Mouse (Mus musculus) forebrain, embryonic 13.5 days (tissue): ENCODE results near the gene Hdac10. TPM values are rescaled to one million over a fixed set of nuclear protein-coding genes. Genes with fewer than 3 reads are reported as not detected.

Experiments
- ATAC-seq: fragments of 200-750 bp; cut with Nextera tagmentation; 2 replicates; pipeline ENCODE4 v1.8.0; 2017
- H3K27ac ChIP-seq: fragments of 300-500 bp; sonication (generic); 2 replicates; pipeline ENCODE4 v1.5.1; 2015; ENCODE audit warnings: inconsistent platforms, mild to moderate bottlenecking, moderate library complexity
- H3K27me3 ChIP-seq: fragments of 300-500 bp; sonication (generic); 2 replicates; pipeline ENCODE4 v1.6.1; 2015; ENCODE audit warnings: mild to moderate bottlenecking, inconsistent platforms
- H3K36me3 ChIP-seq: fragments of 300-500 bp; sonication (generic); 2 replicates; pipeline ENCODE4 v1.6.1; 2015; ENCODE audit warnings: mild to moderate bottlenecking, inconsistent platforms; ENCODE audit not compliant: poor library complexity, severe bottlenecking
- H3K4me1 ChIP-seq: fragments of 300-500 bp; sonication (generic); 2 replicates; pipeline ENCODE4 v1.6.1; 2015; ENCODE audit warnings: inconsistent platforms
- H3K4me2 ChIP-seq: fragments of 300-500 bp; sonication (generic); 2 replicates; pipeline ENCODE4 v1.6.1; 2015; ENCODE audit warnings: inconsistent platforms, mild to moderate bottlenecking, moderate library complexity
- H3K4me3 ChIP-seq: fragments of 300-500 bp; sonication (generic); 2 replicates; pipeline ENCODE4 v1.5.1; 2015; ENCODE audit warnings: mild to moderate bottlenecking, inconsistent platforms
- H3K9ac ChIP-seq: fragments of 300-500 bp; sonication (generic); 2 replicates; pipeline ENCODE4 v1.6.1; 2015; ENCODE audit warnings: mild to moderate bottlenecking, inconsistent platforms
- H3K9me3 ChIP-seq: fragments of 300-500 bp; sonication (generic); replicated peaks from 2 replicates; pipeline ENCODE4 v1.6.1; 2016; ENCODE audit warnings: inconsistent platforms
- WGBS: fragments of 180-500 bp; shearing (Covaris S2); methylation state at CpG from one replicate; pipeline ENCODE4 v1.1.7; 2015; 5-methylcytosine and 5-hydroxymethylcytosine counted together
- polyA plus RNA-seq: library from polyadenylated mRNA; unstranded; fragments of >200 nt; fragmentation: Nextera tagmentation; extraction: Ambion mirVana; gene quantifications from 2 replicates; pipeline ENCODE4 v1.2.1, GENCODE M21; 2015

Hdac10 gene
- polyA plus RNA-seq, 1 experiment from 2014 or later: 22.3 TPM

DNA sequence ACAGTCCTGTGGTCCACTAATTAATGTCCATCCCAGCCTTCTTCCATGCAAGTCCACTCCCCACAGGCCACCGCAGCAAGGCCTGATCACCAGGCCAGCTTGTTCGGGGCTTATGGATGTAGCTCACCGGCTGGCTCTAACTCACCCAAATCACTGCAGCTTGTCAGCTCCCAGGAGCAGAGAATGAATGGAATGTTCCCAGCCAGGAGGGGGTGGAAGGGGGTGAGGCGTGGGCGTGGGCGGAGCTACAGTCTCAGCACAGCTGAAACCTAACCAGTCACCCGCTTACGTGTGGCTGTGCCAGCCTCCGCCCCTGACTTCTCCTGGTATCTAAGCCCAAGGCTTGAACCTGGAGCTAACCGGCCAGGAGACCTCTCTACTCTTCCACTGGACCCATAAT lies 40.9 kb upstream of the Hdac10 start:
- 3% methylated on average over 10 of the region's 10 CpGs for WGBS
- Histone ChIP-seq H3K27me3 (no peaks in the 10 kb centered on the region), H3K9ac (peak overlapping the region; percentile 27; the same call in 1 of the 2 replicates), H3K36me3 (peaks cover 61% of the 10 kb centered on the region), H3K9me3 (no peaks in the 10 kb centered on the region), H3K4me1 (peaks cover 56% of the 10 kb centered on the region), H3K27ac (peak overlapping the region; percentile 60; the same call in 1 of the 2 replicates), H3K4me3 (no peak overlapping the region), H3K4me2 (peak overlapping the region; percentile 15; the same call in 1 of the 2 replicates)
- ATAC-seq: peak; percentile 71

DNA sequence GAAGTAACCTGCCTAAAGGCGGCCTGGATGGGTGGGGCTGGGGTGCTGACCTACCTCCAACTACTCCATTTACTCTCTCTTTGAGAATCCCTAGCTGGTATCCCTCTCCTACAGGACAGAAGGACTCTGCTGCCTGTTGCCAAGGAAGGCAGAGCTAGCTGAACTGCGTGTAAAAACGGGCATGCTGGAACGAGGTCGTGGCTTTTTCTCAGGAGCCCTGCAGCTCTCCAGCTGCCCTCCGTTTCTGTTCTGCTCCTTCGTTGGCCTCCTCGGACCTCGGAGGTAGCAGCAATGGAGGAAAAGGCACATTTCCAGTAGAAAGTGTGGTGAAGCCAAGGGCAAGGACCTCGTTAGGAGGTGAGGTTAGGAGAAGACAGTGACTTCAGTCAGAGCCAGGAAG lies 40.4 kb upstream of the Hdac10 start:
- H3K9ac ChIP-seq: peak overlapping the region; percentile 27; the same call in 1 of the 2 replicates
- WGBS: 52% methylated on average over 10 of the region's 10 CpGs
- peak overlapping the region; percentile 15; the same call in 1 of the 2 replicates for H3K4me2 ChIP-seq
- ATAC-seq: no peak
- no peaks in the 10 kb centered on the region for H3K9me3 ChIP-seq
- no peaks in the 10 kb centered on the region for H3K27me3 ChIP-seq
- no peak overlapping the region for H3K4me3 ChIP-seq
- peaks cover 67% of the 10 kb centered on the region for H3K36me3 ChIP-seq
- H3K4me1 ChIP-seq: peaks cover 50% of the 10 kb centered on the region
- peak overlapping the region; percentile 60; the same call in 1 of the 2 replicates for H3K27ac ChIP-seq

DNA sequence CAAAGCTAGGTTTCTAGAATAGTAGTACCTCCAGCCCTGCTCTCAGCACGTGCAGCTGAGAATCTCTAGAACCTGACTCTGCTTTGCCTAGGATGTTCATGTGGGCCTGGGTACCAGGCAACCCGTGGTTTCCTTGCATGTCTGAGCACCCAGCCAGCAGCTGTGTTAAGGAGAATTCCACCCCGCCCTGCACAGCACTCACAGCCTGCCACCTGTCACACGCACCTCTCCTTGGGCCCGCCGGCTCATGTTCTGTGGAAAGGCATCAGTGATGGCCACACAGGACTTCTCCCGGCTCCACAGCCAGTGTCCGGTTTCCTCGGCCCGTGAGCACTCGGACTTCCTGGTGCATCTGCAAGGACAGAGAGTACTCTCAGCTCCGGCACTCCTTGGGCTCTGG lies 37.0 kb upstream of the Hdac10 start:
- Histone ChIP-seq H3K9me3 (no peaks in the 10 kb centered on the region), H3K4me1 (peaks cover 18% of the 10 kb centered on the region), H3K4me2 (no peak overlapping the region), H3K9ac (no peak overlapping the region), H3K4me3 (no peak overlapping the region), H3K36me3 (peaks cover 96% of the 10 kb centered on the region), H3K27ac (no peak overlapping the region), H3K27me3 (no peaks in the 10 kb centered on the region)
- WGBS: 94% methylated on average over 12 of the region's 12 CpGs
- no peak for ATAC-seq

DNA sequence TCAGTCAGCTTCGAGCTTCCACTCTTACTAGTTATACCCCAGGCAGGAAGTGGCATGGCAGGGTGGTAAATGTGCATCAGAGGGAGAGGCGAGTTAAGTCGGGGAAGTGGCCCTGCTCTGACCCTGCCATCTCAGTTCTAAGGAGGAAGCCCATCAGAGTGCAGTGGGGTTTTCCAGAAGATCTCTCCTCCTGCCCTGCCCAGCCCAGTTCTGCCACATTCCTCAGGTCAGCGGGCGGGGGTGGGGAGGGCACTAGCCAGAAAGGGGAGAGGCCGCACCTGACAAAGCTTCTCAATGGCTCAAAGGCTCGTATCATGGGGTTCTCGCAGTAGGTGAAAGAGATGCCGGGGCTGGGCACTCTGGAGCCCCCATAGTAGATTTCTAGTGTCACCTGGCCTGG lies 32.9 kb upstream of the Hdac10 start:
- ATAC-seq: no peak
- Histone ChIP-seq H3K27ac (no peak overlapping the region), H3K4me2 (no peak overlapping the region), H3K9ac (no peak overlapping the region), H3K36me3 (peaks cover 100% of the 10 kb centered on the region), H3K4me1 (no peaks in the 10 kb centered on the region), H3K4me3 (no peak overlapping the region), H3K27me3 (no peaks in the 10 kb centered on the region), H3K9me3 (no peaks in the 10 kb centered on the region)
- 95% methylated on average over 9 of the region's 9 CpGs for WGBS

DNA sequence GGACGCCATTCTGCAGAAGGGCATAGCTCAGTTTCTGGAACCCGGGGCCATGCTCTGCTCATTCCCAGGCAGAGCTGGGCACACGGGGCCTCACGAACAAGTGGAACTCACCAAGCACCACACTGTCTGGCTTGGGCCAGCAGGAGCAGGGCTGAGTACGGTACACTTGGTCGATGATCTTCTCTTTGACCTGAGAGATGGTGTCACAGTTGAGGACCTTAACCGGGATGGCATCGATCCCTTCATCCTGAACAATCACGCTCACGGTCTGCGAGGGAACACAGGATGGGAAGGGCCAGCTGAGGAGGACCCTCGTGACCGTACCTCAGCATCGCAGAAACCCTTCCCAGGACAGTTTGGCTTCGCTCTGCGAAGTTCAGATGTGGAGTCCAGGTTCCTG lies 30.0 kb upstream of the Hdac10 start:
- Histone ChIP-seq H3K27ac (no peak overlapping the region), H3K4me2 (no peak overlapping the region), H3K4me3 (no peak overlapping the region), H3K36me3 (peaks cover 100% of the 10 kb centered on the region), H3K27me3 (no peaks in the 10 kb centered on the region), H3K9ac (no peak overlapping the region), H3K4me1 (no peaks in the 10 kb centered on the region), H3K9me3 (no peaks in the 10 kb centered on the region)
- 95% methylated on average over 16 of the region's 16 CpGs for WGBS
- ATAC-seq: no peak

DNA sequence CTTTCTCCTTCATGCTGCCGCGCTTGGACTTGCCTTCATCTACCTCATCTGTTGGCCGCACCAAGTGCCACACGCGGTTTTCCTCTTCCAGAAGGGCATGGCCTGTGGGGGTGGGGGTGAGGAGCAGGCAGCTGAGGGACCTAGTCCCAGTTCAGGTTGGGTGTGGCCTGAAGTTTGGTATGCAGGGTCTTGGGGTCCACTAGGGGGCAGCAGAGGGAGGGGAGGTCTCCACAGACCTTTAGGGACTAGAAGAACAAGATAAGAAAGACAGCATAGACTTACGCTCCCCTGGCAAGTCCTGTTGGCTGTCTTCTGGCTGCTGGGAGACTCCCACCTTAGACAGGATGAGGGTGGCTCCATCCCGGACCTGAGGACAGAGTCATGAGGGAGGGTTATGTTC lies 29.5 kb upstream of the Hdac10 start:
- WGBS: 65% methylated on average over 7 of the region's 7 CpGs

DNA sequence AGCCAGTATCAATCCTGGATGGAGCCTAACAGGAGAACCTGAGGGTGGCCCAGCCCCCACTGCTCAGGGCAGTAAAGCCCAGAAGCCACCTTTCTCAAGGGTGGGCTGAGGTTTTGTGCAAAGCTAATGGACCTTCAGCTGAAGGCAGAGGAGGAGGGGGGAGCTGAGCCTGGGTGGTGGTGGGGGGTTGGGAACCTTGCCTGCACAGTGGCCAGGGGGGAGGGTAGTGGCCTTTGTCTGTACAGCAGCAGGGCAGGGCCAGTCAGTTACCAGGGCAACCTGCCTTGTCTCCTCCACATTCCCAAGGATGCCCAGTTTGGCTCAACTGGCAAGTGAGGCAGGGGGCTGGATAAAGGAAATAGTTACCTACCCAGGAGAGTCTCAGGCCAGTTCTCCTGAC lies 23.8 kb upstream of the Hdac10 start:
- peak; percentile 22; the same call in 1 of the 2 replicates for ATAC-seq
- H3K27ac ChIP-seq: peak overlapping the region; percentile 53
- H3K4me2 ChIP-seq: peak overlapping the region; percentile 16; the same call in 1 of the 2 replicates
- peaks cover 41% of the 10 kb centered on the region for H3K36me3 ChIP-seq
- no peaks in the 10 kb centered on the region for H3K27me3 ChIP-seq
- no peak overlapping the region for H3K4me3 ChIP-seq
- H3K9me3 ChIP-seq: no peaks in the 10 kb centered on the region
- peaks cover 36% of the 10 kb centered on the region for H3K4me1 ChIP-seq
- peak overlapping the region; percentile 14; the same call in 1 of the 2 replicates for H3K9ac ChIP-seq

More for the DNA sequence above, 29.5 kb upstream of the Hdac10 start:
- no peaks in the 10 kb centered on the region for H3K9me3 ChIP-seq
- H3K4me3 ChIP-seq: no peak overlapping the region
- no peaks in the 10 kb centered on the region for H3K4me1 ChIP-seq
- H3K4me2 ChIP-seq: no peak overlapping the region
- peak; percentile 27; the same call in 1 of the 2 replicates for ATAC-seq
- no peak overlapping the region for H3K27ac ChIP-seq
- no peak overlapping the region for H3K9ac ChIP-seq
- no peaks in the 10 kb centered on the region for H3K27me3 ChIP-seq
- H3K36me3 ChIP-seq: peaks cover 98% of the 10 kb centered on the region

DNA sequence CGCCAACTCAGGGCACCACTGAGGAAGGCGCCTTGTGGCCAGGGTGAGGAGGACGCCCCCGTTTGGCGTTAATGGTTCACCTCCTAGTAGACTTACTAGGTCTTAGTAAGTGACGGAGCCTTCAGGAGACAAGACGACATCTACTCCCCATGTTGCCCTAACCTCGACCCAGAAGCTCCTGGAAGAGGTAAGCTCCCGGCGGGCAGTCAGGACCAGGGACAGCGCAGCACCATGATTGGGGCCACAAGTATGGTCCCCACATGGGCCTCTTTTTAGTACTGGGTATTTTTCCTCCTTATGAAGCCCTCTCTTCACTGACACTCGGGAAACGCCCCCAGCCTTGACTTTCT lies 21.5 kb upstream of the Hdac10 start:
- Histone ChIP-seq H3K9ac (peak overlapping the region; percentile 88), H3K4me1 (peaks cover 50% of the 10 kb centered on the region)
- ATAC-seq: no peak

DNA sequence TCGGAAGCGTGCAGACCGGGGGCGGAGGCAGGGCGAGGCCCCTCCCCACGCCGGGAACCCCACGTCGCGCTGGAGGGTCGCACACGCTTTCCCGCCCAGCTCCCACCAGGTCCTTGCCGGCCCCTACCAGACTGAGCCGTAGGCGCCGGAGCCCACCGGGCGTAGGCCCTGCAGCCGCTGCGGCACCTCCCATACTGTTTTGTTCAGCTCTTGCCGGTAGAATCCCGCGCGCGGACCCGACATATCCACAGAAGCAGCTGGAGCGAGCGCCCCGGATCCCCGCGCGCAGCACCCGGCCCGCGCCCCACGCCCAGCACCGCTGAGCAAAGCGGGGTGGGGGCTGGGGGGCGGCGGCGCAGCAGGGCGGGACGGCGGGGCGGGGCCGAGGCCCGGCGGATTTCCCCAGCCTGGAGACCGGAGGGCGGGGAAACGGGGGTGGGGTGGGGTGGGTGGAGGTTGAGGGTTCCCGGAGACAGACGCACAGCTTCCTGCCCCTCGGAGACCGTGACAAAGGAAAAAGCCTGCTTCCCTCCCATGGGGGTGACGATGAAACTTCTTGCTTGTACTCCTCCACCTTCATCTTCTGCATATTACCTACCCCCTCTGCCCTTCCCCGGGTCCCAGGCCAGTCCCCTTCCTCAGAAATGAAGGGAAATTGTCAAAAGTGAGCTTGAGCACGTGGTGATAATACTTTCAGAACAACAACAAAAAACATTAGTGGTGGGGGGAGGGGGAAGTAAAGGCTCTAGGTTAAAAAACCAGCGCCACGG lies 21.0 kb upstream of the Hdac10 start, which contains the start of gene Mapk11:
TSS of gene Mapk11 (minus strand) at position 358 of the 770 bp plus-strand sequence.
- peaks cover 50% of the 10 kb centered on the region for H3K4me1 ChIP-seq
- 0% methylated on average over 46 of the region's 61 CpGs for WGBS

More for the DNA sequence above, 21.5 kb upstream of the Hdac10 start:
- Histone ChIP-seq H3K27me3 (no peaks in the 10 kb centered on the region), H3K36me3 (peaks cover 30% of the 10 kb centered on the region), H3K9me3 (no peaks in the 10 kb centered on the region), H3K27ac (peak overlapping the region; percentile 89; the same call in 1 of the 2 replicates), H3K4me2 (peak overlapping the region; percentile 78), H3K4me3 (peak overlapping the region; percentile 75)
- WGBS: 2% methylated on average over 13 of the region's 13 CpGs

DNA sequence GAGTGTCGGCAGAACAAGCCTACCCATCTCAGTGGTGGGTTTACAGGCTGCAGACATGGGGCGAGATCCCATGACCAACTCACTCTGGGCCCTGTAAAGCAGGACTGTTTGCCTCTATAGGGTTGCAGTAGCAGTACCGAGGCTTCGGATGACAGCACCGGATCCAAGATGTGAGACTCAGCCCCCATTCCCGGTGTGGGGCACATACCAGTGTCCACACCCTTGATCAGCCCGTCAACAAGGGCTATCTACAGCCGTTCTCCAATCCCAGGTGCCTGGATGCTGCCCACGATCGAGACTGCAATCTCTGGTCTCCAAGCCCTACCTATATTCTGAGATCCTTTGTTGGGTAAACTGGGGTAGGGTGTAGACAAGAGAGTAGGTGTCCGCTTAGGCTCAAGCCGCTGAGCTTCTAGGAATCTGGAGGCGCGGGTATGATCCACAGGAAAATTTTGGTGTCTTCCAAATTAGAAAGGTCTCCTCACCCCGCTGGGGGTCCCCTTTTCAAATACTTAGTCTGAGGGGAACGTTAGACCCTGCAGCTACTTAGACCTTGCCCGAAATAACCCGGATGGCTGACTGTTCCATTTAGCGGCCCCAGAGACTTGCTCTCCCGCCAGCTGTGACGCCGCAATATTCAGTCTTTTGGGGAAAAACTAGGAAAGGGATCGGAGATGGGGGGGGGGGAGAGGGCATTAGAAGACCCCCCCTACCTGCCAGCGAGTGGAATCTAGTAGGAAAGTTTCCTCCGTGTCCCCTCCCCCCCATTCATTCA lies 20.2 kb upstream of the Hdac10 start:
- peak overlapping the region; percentile 89 for H3K27ac ChIP-seq
- H3K36me3 ChIP-seq: peaks cover 30% of the 10 kb centered on the region
- H3K9ac ChIP-seq: peak overlapping the region; percentile 88
- H3K4me2 ChIP-seq: peak overlapping the region; percentile 78
- no peaks in the 10 kb centered on the region for H3K9me3 ChIP-seq
- 2% methylated on average over 25 of the region's 25 CpGs for WGBS
- peaks cover 50% of the 10 kb centered on the region for H3K4me1 ChIP-seq
- H3K27me3 ChIP-seq: no peaks in the 10 kb centered on the region
- ATAC-seq: peak; percentile 4; the same call in 1 of the 2 replicates
- H3K4me3 ChIP-seq: peak overlapping the region; percentile 75

More for the DNA sequence above, 21.0 kb upstream of the Hdac10 start, which contains the start of gene Mapk11:
- Histone ChIP-seq H3K27ac (peak within 1 kb of the TSS; percentile 89), H3K4me2 (peak within 1 kb of the TSS; percentile 78), H3K4me3 (peak within 1 kb of the TSS; percentile 75), H3K27me3 (no peaks in the 10 kb centered on the region), H3K36me3 (peaks cover 30% of the 10 kb centered on the region), H3K9me3 (no peaks in the 10 kb centered on the region), H3K9ac (peak within 1 kb of the TSS; percentile 88)
- peak; percentile 73 for ATAC-seq

DNA sequence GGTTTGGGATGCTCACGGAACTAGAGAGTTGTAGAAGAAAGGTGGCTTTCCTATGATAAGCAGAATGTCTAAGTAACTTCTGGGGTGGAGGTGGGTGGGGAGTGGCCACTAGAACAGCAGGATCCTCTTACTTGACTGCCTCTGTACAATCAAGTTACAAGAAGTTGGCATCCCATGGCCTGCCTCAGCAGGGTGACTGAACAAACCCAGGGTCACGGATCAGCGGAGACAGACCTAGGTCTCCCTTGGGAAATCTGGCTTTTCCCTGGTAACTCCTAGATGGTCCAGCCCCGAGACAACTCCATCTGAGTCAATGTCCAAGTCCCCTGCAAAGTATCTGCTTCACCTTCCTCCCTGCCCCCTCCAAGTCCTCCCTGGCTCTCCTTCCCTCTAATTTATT lies 19.4 kb upstream of the Hdac10 start:
- no peak overlapping the region for H3K27ac ChIP-seq
- peak overlapping the region; percentile 78 for H3K4me2 ChIP-seq
- no peaks in the 10 kb centered on the region for H3K9me3 ChIP-seq
- peak overlapping the region; percentile 75 for H3K4me3 ChIP-seq
- 49% methylated on average over 4 of the region's 4 CpGs for whole genome bisulfite sequencing
- no peak for ATAC-seq
- H3K36me3 ChIP-seq: peaks cover 33% of the 10 kb centered on the region
- H3K4me1 ChIP-seq: peaks cover 49% of the 10 kb centered on the region
- H3K9ac ChIP-seq: peak overlapping the region; percentile 88
- H3K27me3 ChIP-seq: no peaks in the 10 kb centered on the region

DNA sequence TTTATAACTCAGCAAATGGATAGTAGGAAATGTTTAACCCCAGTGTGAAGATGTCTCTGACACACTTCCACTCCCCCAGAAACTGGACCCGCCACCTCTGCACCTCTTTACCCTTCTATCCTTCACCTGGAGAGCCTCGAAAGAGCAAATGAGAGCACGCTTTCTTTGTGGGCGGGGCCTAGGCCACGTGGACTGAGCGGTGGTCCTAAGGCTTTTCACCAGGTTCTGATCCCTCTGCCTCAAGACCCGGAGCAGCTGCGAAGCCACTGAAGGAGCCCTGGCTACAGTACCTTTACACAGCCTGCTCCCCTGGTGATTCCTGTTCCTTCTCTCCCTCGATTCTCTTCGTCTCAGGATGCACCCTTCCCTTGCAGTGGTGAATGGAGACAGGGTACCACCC lies 19.0 kb upstream of the Hdac10 start:
- Histone ChIP-seq H3K4me1 (peaks cover 45% of the 10 kb centered on the region), H3K36me3 (peaks cover 37% of the 10 kb centered on the region), H3K4me3 (peak overlapping the region; percentile 75), H3K27me3 (no peaks in the 10 kb centered on the region), H3K9me3 (no peaks in the 10 kb centered on the region), H3K9ac (peak overlapping the region; percentile 88), H3K27ac (no peak overlapping the region), H3K4me2 (peak overlapping the region; percentile 78)
- no peak for ATAC-seq
- 19% methylated on average over 10 of the region's 10 CpGs for WGBS
